Mouse (Mus musculus): Measurements from ENCODE around the gene Hist3h2ba.

GRCm38 (mm10) chr11:58931576-58931975 lies 17.1 kb upstream of the Hist3h2ba start:
- TF ChIP-seq CTCF (IDR thresholded peaks at IDR 0.05) (peak; percentile 45), EP300 (IDR thresholded peaks at IDR 0.05) (no peak)

Measured in lung, postnatal 0 days (tissue).